ENCODE assay signal across 8 mouse cellular contexts in the genomic region with DNA sequence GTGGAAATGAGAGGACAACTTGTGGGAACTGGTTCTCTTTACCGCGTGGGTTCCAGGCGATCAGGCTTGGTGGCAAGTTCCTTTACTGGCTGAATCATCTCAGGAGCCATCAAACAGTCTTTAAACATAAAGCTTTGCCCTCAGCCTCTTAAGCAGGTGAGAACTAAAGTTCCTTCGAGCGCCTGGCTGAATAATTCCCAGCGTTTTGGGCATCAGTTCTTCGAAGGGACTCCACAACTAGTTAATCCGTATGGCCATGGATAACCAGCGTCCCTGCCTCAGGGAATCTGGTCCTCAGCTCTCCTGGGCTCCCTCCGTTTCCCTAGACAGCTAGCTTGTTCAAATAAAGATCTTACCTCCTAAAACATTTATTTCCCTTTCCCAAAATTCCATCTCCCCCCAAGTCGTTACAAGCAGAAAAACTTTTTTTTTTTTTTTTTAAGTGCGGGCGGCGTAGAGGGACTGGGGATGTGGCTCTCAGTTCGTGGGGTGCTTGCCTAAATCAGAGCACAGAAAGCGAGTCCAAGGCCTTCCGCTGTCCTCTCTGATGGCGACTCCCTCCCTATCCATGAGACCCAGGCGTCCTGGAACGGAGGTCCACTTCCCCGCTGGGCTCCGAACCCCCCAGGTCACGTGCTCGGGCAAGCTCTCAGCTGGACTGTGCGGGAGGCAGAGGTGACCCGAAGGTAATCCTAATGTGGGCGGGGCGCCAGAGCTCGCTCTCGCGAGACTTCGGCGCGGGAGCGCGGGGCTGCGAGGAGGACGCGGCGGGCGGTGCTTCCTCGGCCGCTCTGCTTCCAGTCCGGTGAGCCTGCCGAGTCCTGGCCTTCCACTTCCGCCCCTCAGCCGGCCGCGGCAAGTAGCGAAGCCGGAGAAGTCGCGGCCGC. TPM values are rescaled to one million over a fixed set of nuclear protein-coding genes. Genes with fewer than 3 reads are reported as not detected.
A peak's percentile ranks its signal among the peaks of the same experiment; 100 is the strongest.
DNase-seq lines count a peak whose midpoint lies in the region; ATAC-seq lines count a peak whose summit lies in the region.

A gene (plus strand): TSS at position 740 of the 887 bp plus-strand sequence.

- peak within 1 kb of the TSS; percentile 100 for H3K4me3 ChIP-seq in hindbrain, embryonic 12.5 days

- H3K27ac ChIP-seq in hindbrain, embryonic 12.5 days = peak within 1 kb of the TSS; percentile 93

- peak within 1 kb of the TSS; percentile 89 for H3K4me2 ChIP-seq in hindbrain, embryonic 12.5 days (replicated peaks)

- peak within 1 kb of the TSS; percentile 99 for H3K9ac ChIP-seq in hindbrain, embryonic 12.5 days

- peak; percentile 97 for ATAC-seq in hindbrain, embryonic 12.5 days (ENCODE audit: low FRiP score)

- no peaks in the 10 kb centered on the region for H3K27me3 ChIP-seq in hindbrain, embryonic 12.5 days

- H3K9me3 ChIP-seq in hindbrain, embryonic 12.5 days (replicated peaks) = no peaks in the 10 kb centered on the region

- no peaks in the 10 kb centered on the region for H3K36me3 ChIP-seq in hindbrain, embryonic 12.5 days

- peaks cover 24% of the 10 kb centered on the region for H3K4me1 ChIP-seq in hindbrain, embryonic 12.5 days

- DNase-seq in Muller cell, postnatal 12 days (ENCODE audit: inconsistent ontology term) = peak; percentile 98
- peak; percentile 97 for DNase-seq in cerebellum, adult 9-11 months
- DNase-seq in frontal cortex, postnatal 10 days (ENCODE audit: low spot score in 2 of 2) = peak; percentile 89 to 95
- DNase-seq in layer of hippocampus, postnatal 14 days (ENCODE audit: low spot score in 2 of 2) = peak; percentile 96 to 97
- DNase-seq in lung, postnatal 14 days = peak; percentile 99
- peak; percentile 94 for DNase-seq in retina, adult 2 months (ENCODE audit: low read depth, low spot score)
- peak; percentile 92 to 93 for DNase-seq in thymus, postnatal 36 days

- under 1% methylated on average over 52 of the region's 54 CpGs for WGBS in hindbrain, embryonic 12.5 days

RNA-seq across cellular contexts. Expression of the gene that starts here (rescaled TPM):
- polyA plus RNA-seq in hindbrain, embryonic 12.5 days (2016; fragmentation: Nextera tagmentation; extraction: Ambion mirVana) = 14.7 and 16.2 TPM in 2 replicates
- total RNA-seq in layer of hippocampus, postnatal 14 days (2021) = 10 to 100 TPM; 30.8 to 32.8 TPM

Comparison
In these comparisons a context has a peak if more than half of its experiments do, and no peak if none do; other contexts are left out.
1. Peak in every context shown above with its lines: DNase-seq, ATAC-seq, H3K4me3 ChIP-seq and H3K27ac ChIP-seq.